Comparison of ENCODE assay signal across 45 mouse cellular contexts in the genomic region with DNA sequence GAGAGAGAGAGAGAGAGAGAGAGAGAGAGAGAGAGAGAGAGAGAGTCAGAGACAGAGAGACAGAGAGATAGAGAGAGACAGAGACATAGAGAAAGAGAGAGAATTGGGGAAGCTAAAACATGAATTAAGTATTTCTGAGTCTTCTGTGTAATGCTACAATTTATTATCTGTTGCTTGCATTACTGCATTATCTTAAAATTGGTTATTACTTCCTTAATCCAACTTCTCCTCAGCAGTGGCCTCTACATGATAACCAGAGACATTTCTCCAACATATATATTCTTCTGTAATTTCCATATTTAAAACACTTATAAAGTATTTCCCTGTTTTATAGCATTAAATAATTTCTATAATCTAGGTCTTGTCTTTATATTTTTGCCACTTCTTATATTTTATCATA. TPM values are rescaled to one million over a fixed set of nuclear protein-coding genes. Genes with fewer than 3 reads are reported as not detected.
"Had no signal": no experiment of that assay in that cellular context is flagged by ENCODE, and none has a peak within 500 bp of the region (broad histone marks: within the 10 kb centered on the region; RNA-seq: fewer than 3 reads in every experiment).

No protein-coding gene starts in this region.

- H3K27ac ChIP-seq: heart, embryonic 13.5 days; heart, embryonic 15.5 days; hindbrain, embryonic 10.5 days; hindbrain, embryonic 12.5 days; hindbrain, embryonic 13.5 days; hindbrain, embryonic 14.5 days; hindbrain, embryonic 15.5 days; hindbrain, postnatal 0 days; intestine, embryonic 15.5 days; kidney, embryonic 15.5 days; kidney, postnatal 0 days; layer of hippocampus, adult 2 months; left cerebral cortex, adult 2 months had no signal

- DNase-seq: heart, postnatal 10 days; heart, postnatal 14 days; heart, postnatal 36 days; heart, postnatal 4 days; kidney, adult 11 months; kidney, adult 18-20 months; kidney, adult 2 months; kidney, adult 8-10 months; kidney, adult 9 months; kidney, postnatal 10 days; kidney, postnatal 14 days; kidney, postnatal 25 days; kidney, postnatal 36 days; kidney, postnatal 4 days; layer of hippocampus, adult 9-11 months; layer of hippocampus, postnatal 36 days had no signal

- H3K36me3 ChIP-seq: heart, embryonic 12.5 days; heart, embryonic 13.5 days; heart, embryonic 15.5 days; hindbrain, embryonic 10.5 days; hindbrain, embryonic 12.5 days; hindbrain, embryonic 13.5 days; hindbrain, embryonic 15.5 days; intestine, embryonic 15.5 days; kidney, embryonic 15.5 days had no signal

- ATAC-seq: hindbrain, embryonic 16.5 days; hindbrain, postnatal 0 days; inflammation-experienced regulatory T-cells, adult 6 months; intestine, embryonic 15.5 days; intestine, embryonic 16.5 days; intestine, postnatal 0 days had no signal

- H3K27me3 ChIP-seq: heart, embryonic 12.5 days; heart, embryonic 13.5 days; heart, embryonic 15.5 days; hindbrain, embryonic 12.5 days; hindbrain, embryonic 13.5 days; hindbrain, embryonic 15.5 days; intestine, embryonic 15.5 days; kidney, embryonic 15.5 days had no signal

- H3K4me3 ChIP-seq: heart, embryonic 12.5 days; heart, embryonic 13.5 days; heart, embryonic 15.5 days; hindbrain, embryonic 10.5 days; hindbrain, embryonic 12.5 days; hindbrain, embryonic 13.5 days; hindbrain, embryonic 15.5 days; intestine, embryonic 15.5 days; kidney, embryonic 15.5 days; layer of hippocampus, adult 2 months; left cerebral cortex, adult 2 months had no signal

- H3K9ac ChIP-seq: heart, embryonic 12.5 days; heart, embryonic 13.5 days; heart, embryonic 15.5 days; hindbrain, embryonic 12.5 days; hindbrain, embryonic 13.5 days; hindbrain, embryonic 14.5 days; hindbrain, embryonic 15.5 days; intestine, embryonic 15.5 days; kidney, embryonic 15.5 days had no signal

- H3K4me1 ChIP-seq: heart, embryonic 12.5 days; heart, embryonic 13.5 days; heart, embryonic 15.5 days; hindbrain, embryonic 10.5 days; hindbrain, embryonic 12.5 days; hindbrain, embryonic 13.5 days; hindbrain, embryonic 15.5 days; intestine, embryonic 15.5 days; kidney, embryonic 15.5 days had no signal

- H3K9me3 ChIP-seq: heart, embryonic 12.5 days; heart, embryonic 13.5 days; heart, embryonic 15.5 days; hindbrain, embryonic 10.5 days; hindbrain, embryonic 12.5 days; hindbrain, embryonic 13.5 days; hindbrain, embryonic 15.5 days; intestine, embryonic 15.5 days; kidney, embryonic 15.5 days had no signal

RNA-seq across cellular contexts. Expression of a gene that starts 44.9 kb away (rescaled TPM):
- total RNA-seq: heart, postnatal 10 days; heart, postnatal 14 days; heart, postnatal 25 days; heart, postnatal 36 days; heart, postnatal 4 days; hematopoietic stem cell, adult 5-6 weeks had no signal
- polyA plus RNA-seq: heart, embryonic 11.5 days; heart, embryonic 12.5 days; heart, embryonic 13.5 days; heart, embryonic 14.5 days; heart, embryonic 15.5 days; heart, embryonic 16.5 days; heart, postnatal 0 days; hindbrain, embryonic 10.5 days; hindbrain, embryonic 11.5 days; hindbrain, embryonic 12.5 days; hindbrain, embryonic 13.5 days; inflammation-experienced regulatory T-cells, adult 6 months; intestine, embryonic 14.5 days; intestine, embryonic 15.5 days; intestine, embryonic 16.5 days; intestine, postnatal 0 days; kidney, embryonic 14.5 days; kidney, embryonic 15.5 days; kidney, embryonic 16.5 days; kidney, postnatal 0 days; large intestine, adult 2 months had no signal
